Mouse (Mus musculus) hindbrain, embryonic 15.5 days (tissue): ENCODE measurements at regions not wholly inside any gene's neighbourhood (a gene's known extent, or its start where the extent isn't known, plus 50 kb on each side); places are given as distances from the start of the nearest gene placed in this dataset.
"Not testable (repeated sequence)": the region's sequence is repeated elsewhere in the genome, so short reads cannot be mapped to it uniquely, and the experiment has no call there.

Experiments
- ATAC-seq: fragments of 200-750 bp; cut with Nextera tagmentation; 2 replicates; pipeline ENCODE4 v1.8.0; 2017; ENCODE audit warnings: low read depth, moderate number of reproducible peaks, moderate TSS enrichment; ENCODE audit not compliant: low FRiP score
- H3K27ac ChIP-seq: fragments of 300-500 bp; sonication (generic); replicated peaks from 2 replicates; pipeline ENCODE4 v1.5.1; 2015; ENCODE audit warnings: mild to moderate bottlenecking, inconsistent platforms
- H3K27me3 ChIP-seq: fragments of 300-500 bp; sonication (generic); 2 replicates; pipeline ENCODE4 v1.6.1; 2015; ENCODE audit warnings: control low read depth, inconsistent platforms
- H3K36me3 ChIP-seq: fragments of 300-500 bp; sonication (generic); 2 replicates; pipeline ENCODE4 v1.6.1; 2015; ENCODE audit warnings: control low read depth, inconsistent platforms
- H3K4me1 ChIP-seq: fragments of 300-500 bp; sonication (generic); replicated peaks from 2 replicates; pipeline ENCODE4 v1.6.1; 2015; ENCODE audit warnings: control low read depth, inconsistent platforms
- H3K4me2 ChIP-seq: fragments of 300-500 bp; sonication (generic); 2 replicates; pipeline ENCODE4 v1.6.1; 2015; ENCODE audit warnings: moderate library complexity, mild to moderate bottlenecking, inconsistent platforms
- H3K4me3 ChIP-seq: fragments of 300-500 bp; sonication (generic); 2 replicates; pipeline ENCODE4 v1.5.1; 2015; ENCODE audit warnings: mild to moderate bottlenecking, inconsistent platforms
- H3K9ac ChIP-seq: fragments of 300-500 bp; sonication (generic); 2 replicates; pipeline ENCODE4 v1.6.1; 2015; ENCODE audit warnings: inconsistent platforms
- H3K9me3 ChIP-seq: fragments of 300-500 bp; sonication (generic); 2 replicates; pipeline ENCODE4 v1.6.1; 2016; ENCODE audit warnings: control low read depth, inconsistent platforms
- WGBS: fragments of 180-500 bp; shearing (Covaris S2); methylation state at CpG from one replicate; pipeline ENCODE4 v1.1.7; 2015; 5-methylcytosine and 5-hydroxymethylcytosine counted together

- Histone ChIP-seq H3K4me3 (no peak overlapping the region), H3K27me3 (no peaks in the 10 kb centered on the region), H3K9me3 (no peaks in the 10 kb centered on the region), H3K27ac (no peak overlapping the region), H3K9ac (no peak overlapping the region), H3K4me1 (no peaks in the 10 kb centered on the region), H3K4me2 (no peak overlapping the region), H3K36me3 (no peaks in the 10 kb centered on the region)
- ATAC-seq, result no peak
- WGBS, result 91% methylated on average over 4 of the region's 4 CpGs
Measured at GRCm38 (mm10) chr13:82562576-82562975, 779.7 kb downstream of the Cetn3 start.

- H3K4me3 ChIP-seq, result no peak overlapping the region
- H3K27ac ChIP-seq, result no peak overlapping the region
- no peaks in the 10 kb centered on the region for H3K9me3 ChIP-seq
- WGBS, result 97% methylated on average over 1 of the region's 1 CpGs
- no peak for ATAC-seq
- H3K9ac ChIP-seq, result no peak overlapping the region
- H3K4me1 ChIP-seq, result no peaks in the 10 kb centered on the region
- H3K27me3 ChIP-seq, result no peaks in the 10 kb centered on the region
- no peaks in the 10 kb centered on the region for H3K36me3 ChIP-seq
- no peak overlapping the region for H3K4me2 ChIP-seq
Measured at GRCm38 (mm10) chr13:82570925-82571324, 788.0 kb downstream of the Cetn3 start.

- Histone ChIP-seq H3K36me3 (no peaks in the 10 kb centered on the region), H3K9me3 (no peaks in the 10 kb centered on the region), H3K9ac (no peak overlapping the region), H3K4me3 (no peak overlapping the region), H3K27me3 (no peaks in the 10 kb centered on the region), H3K27ac (no peak overlapping the region), H3K4me1 (no peaks in the 10 kb centered on the region), H3K4me2 (no peak overlapping the region)
- 88% methylated on average over 4 of the region's 4 CpGs for WGBS
- no peak for ATAC-seq
Measured at GRCm38 (mm10) chr13:82577937-82578336, 795.1 kb downstream of the Cetn3 start.

- ATAC-seq, result no peak
- 70% methylated on average over 1 of the region's 1 CpGs for WGBS
Measured at GRCm38 (mm10) chr13:82586335-82586734, 803.5 kb downstream of the Cetn3 start.

GRCm38 (mm10) chr13:82593831-82594230 is 811.0 kb downstream of the Cetn3 start:
- H3K4me3 ChIP-seq, result no peak overlapping the region
- ATAC-seq, result no peak
- WGBS, result 88% methylated on average over 8 of the region's 8 CpGs
- H3K9me3 ChIP-seq, result no peaks in the 10 kb centered on the region
- H3K27me3 ChIP-seq, result no peaks in the 10 kb centered on the region
- H3K4me1 ChIP-seq, result no peaks in the 10 kb centered on the region
- H3K36me3 ChIP-seq, result no peaks in the 10 kb centered on the region
- no peak overlapping the region for H3K9ac ChIP-seq
- H3K4me2 ChIP-seq, result no peak overlapping the region
- no peak overlapping the region for H3K27ac ChIP-seq

More at GRCm38 (mm10) chr13:82586335-82586734, 803.5 kb downstream of the Cetn3 start:
- Histone ChIP-seq H3K36me3 (no peaks in the 10 kb centered on the region), H3K4me3 (no peak overlapping the region), H3K9ac (no peak overlapping the region), H3K27me3 (no peaks in the 10 kb centered on the region), H3K27ac (no peak overlapping the region), H3K9me3 (peaks cover 4% of the 10 kb centered on the region; the same call in 1 of the 2 replicates), H3K4me2 (no peak overlapping the region), H3K4me1 (no peaks in the 10 kb centered on the region)

GRCm38 (mm10) chr13:82595566-82595965 is 812.7 kb downstream of the Cetn3 start:
- Histone ChIP-seq H3K27ac (no peak overlapping the region), H3K36me3 (no peaks in the 10 kb centered on the region)
- no peak for ATAC-seq

GRCm38 (mm10) chr13:82605868-82606267 is 823.0 kb downstream of the Cetn3 start:
- not testable (repeated sequence) for H3K27me3 ChIP-seq, H3K9me3 ChIP-seq, H3K27ac ChIP-seq, ATAC-seq, H3K4me1 ChIP-seq, H3K36me3 ChIP-seq, H3K9ac ChIP-seq, H3K4me2 ChIP-seq, H3K4me3 ChIP-seq
- WGBS, result 69% methylated on average over 3 of the region's 3 CpGs

More at GRCm38 (mm10) chr13:82595566-82595965, 812.7 kb downstream of the Cetn3 start:
- Histone ChIP-seq H3K27me3 (no peaks in the 10 kb centered on the region), H3K4me1 (no peaks in the 10 kb centered on the region), H3K4me3 (no peak overlapping the region), H3K9me3 (no peaks in the 10 kb centered on the region), H3K4me2 (no peak overlapping the region), H3K9ac (no peak overlapping the region)

GRCm38 (mm10) chr13:82619005-82619653 is 836.3 kb downstream of the Cetn3 start:
- peaks cover 11% of the 10 kb centered on the region; the same call in 1 of the 2 replicates for H3K4me1 ChIP-seq
- H3K27me3 ChIP-seq, result no peaks in the 10 kb centered on the region
- H3K27ac ChIP-seq, result no peak overlapping the region
- no peak for ATAC-seq
- no peaks in the 10 kb centered on the region for H3K36me3 ChIP-seq
- no peak overlapping the region for H3K4me2 ChIP-seq
- H3K9me3 ChIP-seq, result no peaks in the 10 kb centered on the region
- 71% methylated on average over 4 of the region's 4 CpGs for WGBS
- no peak overlapping the region for H3K4me3 ChIP-seq
- H3K9ac ChIP-seq, result no peak overlapping the region

GRCm38 (mm10) chr13:82620036-82620435 is 837.2 kb downstream of the Cetn3 start:
- Histone ChIP-seq H3K27ac (no peak overlapping the region), H3K4me3 (no peak overlapping the region), H3K4me1 (peaks cover 11% of the 10 kb centered on the region; the same call in 1 of the 2 replicates), H3K36me3 (no peaks in the 10 kb centered on the region), H3K9ac (no peak overlapping the region), H3K27me3 (no peaks in the 10 kb centered on the region), H3K4me2 (no peak overlapping the region), H3K9me3 (no peaks in the 10 kb centered on the region)
- WGBS, result 57% methylated on average over 3 of the region's 3 CpGs
- 0 out of 2 replicates have a peak, but pooled peaks have one; percentile 45 for ATAC-seq

GRCm38 (mm10) chr13:82620749-82621148 is 837.9 kb downstream of the Cetn3 start:
- Histone ChIP-seq H3K9me3 (no peaks in the 10 kb centered on the region), H3K36me3 (no peaks in the 10 kb centered on the region), H3K4me1 (peaks cover 11% of the 10 kb centered on the region; the same call in 1 of the 2 replicates), H3K27me3 (no peaks in the 10 kb centered on the region), H3K4me3 (no peak overlapping the region), H3K4me2 (no peak overlapping the region), H3K27ac (no peak overlapping the region), H3K9ac (no peak overlapping the region)
- WGBS, result 23% methylated on average over 1 of the region's 1 CpGs
- peak; percentile 68; the same call in 1 of the 2 replicates for ATAC-seq

- ATAC-seq, H3K4me2 ChIP-seq, H3K9ac ChIP-seq, H3K4me3 ChIP-seq, H3K4me1 ChIP-seq, H3K27me3 ChIP-seq, H3K27ac ChIP-seq, H3K9me3 ChIP-seq, H3K36me3 ChIP-seq: not testable (repeated sequence)
Measured at GRCm38 (mm10) chr13:82628727-82629126, 845.9 kb downstream of the Cetn3 start.
